Mouse (Mus musculus): ENCODE results near the gene Crebl2. TPM values are rescaled to one million over a fixed set of nuclear protein-coding genes. Genes with fewer than 3 reads are reported as not detected.

Crebl2 gene
- total and polyA plus RNA-seq, 3 experiments = 2.0 to 12.3 (median 11.4) TPM

GRCm38 (mm10) chr6:134801483-134801882, 28.5 kb upstream of the Crebl2 start:
- TF ChIP-seq GATA1 (IDR thresholded peaks at IDR 0.05; ENCODE audit: borderline replicate concordance, low read length) (no peak), CTCF (IDR thresholded peaks at IDR 0.05; ENCODE audit: low read depth, low read length) (no peak), TAL1 (conservative IDR thresholded peaks at IDR 0.05; ENCODE audit: low read depth, low read length) (no peak), POLR2AphosphoS5 (IDR thresholded peaks at IDR 0.05; ENCODE audit: insufficient replicate concordance, low read depth, low read length) (no peak), GATA2 (IDR thresholded peaks at IDR 0.05; ENCODE audit: borderline replicate concordance, low read depth, low read length) (no peak)
- H3K4me1 ChIP-seq (ENCODE audit: insufficient read depth, low read depth, low read length) = peaks cover 1% of the 10 kb centered on the region
- no peaks in the 10 kb centered on the region for H3K36me3 ChIP-seq (replicated peaks)
- H3K27me3 ChIP-seq (ENCODE audit: insufficient read depth, low read length) = peaks cover 35% of the 10 kb centered on the region
- ATAC-seq (ENCODE audit: extremely low read depth, insufficient number of reproducible peaks, low FRiP score, poor library complexity, severe bottlenecking) (no peak), DNase-seq (ENCODE audit: low spot score) (no peak)
- H3K9me3 ChIP-seq (replicated peaks) = no peaks in the 10 kb centered on the region
- H3K4me3 ChIP-seq (ENCODE audit: low read depth, low read length) = no peak overlapping the region

GRCm38 (mm10) chr6:134802641-134803043, 27.3 kb upstream of the Crebl2 start:
- H3K27me3 ChIP-seq (ENCODE audit: insufficient read depth, low read length) = peaks cover 36% of the 10 kb centered on the region
- peaks cover 5% of the 10 kb centered on the region for H3K4me1 ChIP-seq (ENCODE audit: insufficient read depth, low read depth, low read length)
- no peaks in the 10 kb centered on the region for H3K36me3 ChIP-seq (replicated peaks)
- DNase-seq (ENCODE audit: low spot score) (no peak), ATAC-seq (ENCODE audit: extremely low read depth, insufficient number of reproducible peaks, low FRiP score, poor library complexity, severe bottlenecking) (no peak)
- TF ChIP-seq TAL1 (conservative IDR thresholded peaks at IDR 0.05; ENCODE audit: low read depth, low read length) (no peak), GATA2 (IDR thresholded peaks at IDR 0.05; ENCODE audit: borderline replicate concordance, low read depth, low read length) (no peak), GATA1 (IDR thresholded peaks at IDR 0.05; ENCODE audit: borderline replicate concordance, low read length) (no peak), POLR2AphosphoS5 (IDR thresholded peaks at IDR 0.05; ENCODE audit: insufficient replicate concordance, low read depth, low read length) (no peak), CTCF (IDR thresholded peaks at IDR 0.05; ENCODE audit: low read depth, low read length) (no peak)
- H3K9me3 ChIP-seq (replicated peaks) = no peaks in the 10 kb centered on the region
- no peak overlapping the region for H3K4me3 ChIP-seq (ENCODE audit: low read depth, low read length)

GRCm38 (mm10) chr6:134804736-134805277, 25.1 kb upstream of the Crebl2 start:
- DNase-seq (ENCODE audit: low spot score) (no peak), ATAC-seq (ENCODE audit: extremely low read depth, insufficient number of reproducible peaks, low FRiP score, poor library complexity, severe bottlenecking) (no peak)
- peaks cover 38% of the 10 kb centered on the region for H3K27me3 ChIP-seq (ENCODE audit: insufficient read depth, low read length)
- no peaks in the 10 kb centered on the region for H3K9me3 ChIP-seq (replicated peaks)
- H3K4me3 ChIP-seq (ENCODE audit: low read depth, low read length) = no peak overlapping the region
- no peak for TF ChIP-seq TAL1 (conservative IDR thresholded peaks at IDR 0.05; ENCODE audit: low read depth, low read length)
- no peak for TF ChIP-seq POLR2AphosphoS5 (IDR thresholded peaks at IDR 0.05; ENCODE audit: insufficient replicate concordance, low read depth, low read length)
- no peak for TF ChIP-seq GATA2 (IDR thresholded peaks at IDR 0.05; ENCODE audit: borderline replicate concordance, low read depth, low read length)
- no peak for TF ChIP-seq CTCF (IDR thresholded peaks at IDR 0.05; ENCODE audit: low read depth, low read length)
- no peak for TF ChIP-seq GATA1 (IDR thresholded peaks at IDR 0.05; ENCODE audit: borderline replicate concordance, low read length)
- peaks cover 5% of the 10 kb centered on the region for H3K4me1 ChIP-seq (ENCODE audit: insufficient read depth, low read depth, low read length)
- H3K36me3 ChIP-seq (replicated peaks) = no peaks in the 10 kb centered on the region

GRCm38 (mm10) chr6:134806130-134806529, 23.8 kb upstream of the Crebl2 start:
- H3K4me1 ChIP-seq (ENCODE audit: insufficient read depth, low read depth, low read length) = peaks cover 5% of the 10 kb centered on the region
- TF ChIP-seq GATA2 (IDR thresholded peaks at IDR 0.05; ENCODE audit: borderline replicate concordance, low read depth, low read length) = no peak
- TF ChIP-seq TAL1 (conservative IDR thresholded peaks at IDR 0.05; ENCODE audit: low read depth, low read length) = no peak
- TF ChIP-seq CTCF (IDR thresholded peaks at IDR 0.05; ENCODE audit: low read depth, low read length) = no peak
- no peak for TF ChIP-seq GATA1 (IDR thresholded peaks at IDR 0.05; ENCODE audit: borderline replicate concordance, low read length)
- no peak for TF ChIP-seq POLR2AphosphoS5 (IDR thresholded peaks at IDR 0.05; ENCODE audit: insufficient replicate concordance, low read depth, low read length)
- no peak for ATAC-seq (ENCODE audit: extremely low read depth, insufficient number of reproducible peaks, low FRiP score, poor library complexity, severe bottlenecking)

GRCm38 (mm10) chr6:134807091-134807490, 22.9 kb upstream of the Crebl2 start:
- H3K4me3 ChIP-seq (ENCODE audit: low read depth, low read length) = no peak overlapping the region
- H3K9me3 ChIP-seq (replicated peaks) = no peaks in the 10 kb centered on the region
- TF ChIP-seq GATA1 (IDR thresholded peaks at IDR 0.05; ENCODE audit: borderline replicate concordance, low read length) = no peak
- no peak for TF ChIP-seq POLR2AphosphoS5 (IDR thresholded peaks at IDR 0.05; ENCODE audit: insufficient replicate concordance, low read depth, low read length)
- TF ChIP-seq GATA2 (IDR thresholded peaks at IDR 0.05; ENCODE audit: borderline replicate concordance, low read depth, low read length) = no peak
- no peak for TF ChIP-seq CTCF (IDR thresholded peaks at IDR 0.05; ENCODE audit: low read depth, low read length)
- no peak for TF ChIP-seq TAL1 (conservative IDR thresholded peaks at IDR 0.05; ENCODE audit: low read depth, low read length)
- H3K36me3 ChIP-seq (replicated peaks) = no peaks in the 10 kb centered on the region
- peaks cover 29% of the 10 kb centered on the region for H3K27me3 ChIP-seq (ENCODE audit: insufficient read depth, low read length)
- DNase-seq (ENCODE audit: low spot score) (no peak), ATAC-seq (ENCODE audit: extremely low read depth, insufficient number of reproducible peaks, low FRiP score, poor library complexity, severe bottlenecking) (no peak)
- H3K4me1 ChIP-seq (ENCODE audit: insufficient read depth, low read depth, low read length) = peaks cover 5% of the 10 kb centered on the region

More at GRCm38 (mm10) chr6:134806130-134806529, 23.8 kb upstream of the Crebl2 start:
- H3K4me3 ChIP-seq (ENCODE audit: low read depth, low read length) = no peak overlapping the region
- H3K9me3 ChIP-seq (replicated peaks) = no peaks in the 10 kb centered on the region
- DNase-seq (ENCODE audit: low spot score) = no peak
- no peaks in the 10 kb centered on the region for H3K36me3 ChIP-seq (replicated peaks)
- H3K27me3 ChIP-seq (ENCODE audit: insufficient read depth, low read length) = peaks cover 34% of the 10 kb centered on the region

- Histone ChIP-seq H3K27me3 (ENCODE audit: insufficient read depth, low read length) (peaks cover 24% of the 10 kb centered on the region), H3K36me3 (replicated peaks) (no peaks in the 10 kb centered on the region), H3K4me3 (ENCODE audit: low read depth, low read length) (no peak overlapping the region), H3K4me1 (ENCODE audit: insufficient read depth, low read depth, low read length) (peaks cover 5% of the 10 kb centered on the region), H3K9me3 (replicated peaks) (no peaks in the 10 kb centered on the region)
- DNase-seq (ENCODE audit: low spot score) (no peak), ATAC-seq (ENCODE audit: extremely low read depth, insufficient number of reproducible peaks, low FRiP score, poor library complexity, severe bottlenecking) (no peak)
- TF ChIP-seq GATA2 (IDR thresholded peaks at IDR 0.05; ENCODE audit: borderline replicate concordance, low read depth, low read length) (no peak), TAL1 (conservative IDR thresholded peaks at IDR 0.05; ENCODE audit: low read depth, low read length) (no peak), GATA1 (IDR thresholded peaks at IDR 0.05; ENCODE audit: borderline replicate concordance, low read length) (no peak), CTCF (IDR thresholded peaks at IDR 0.05; ENCODE audit: low read depth, low read length) (no peak), POLR2AphosphoS5 (IDR thresholded peaks at IDR 0.05; ENCODE audit: insufficient replicate concordance, low read depth, low read length) (no peak)
Observed at GRCm38 (mm10) chr6:134807794-134808193, 22.2 kb upstream of the Crebl2 start.

Data from G1E (cell line).